Mouse (Mus musculus) E14TG2a.4 (cell line): ENCODE results near the gene Lims1.

Experiments used
- CTCF ChIP-seq: conservative IDR thresholded peaks from 2 replicates; pipeline ENCODE4 v1.5.1; 2014; ENCODE audit warnings: low read length
- NANOG ChIP-seq: IDR thresholded peaks from 2 replicates; pipeline ENCODE4 v1.6.1; 2014; ENCODE audit warnings: borderline replicate concordance, low read length, mixed read lengths

DNA sequence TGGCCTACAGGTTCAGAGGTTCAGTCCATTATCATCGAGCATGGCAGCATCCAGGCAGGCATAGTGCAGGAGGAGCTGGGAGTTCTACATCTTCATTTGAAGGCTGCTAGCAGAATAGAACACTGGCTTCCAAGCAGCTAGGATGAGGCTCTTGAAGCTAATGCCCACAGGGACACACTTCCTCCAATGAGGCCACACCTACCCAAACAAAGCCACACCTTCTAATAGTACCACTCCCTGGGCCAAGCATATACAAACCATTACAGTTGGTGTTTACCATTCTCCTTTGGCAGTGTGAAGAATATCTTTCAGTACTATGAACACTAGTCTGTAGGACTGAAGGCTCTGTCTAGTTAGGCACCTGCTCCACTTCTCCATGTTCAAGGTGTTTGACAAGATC, 136.6 kb downstream of the Lims1 start:
- TF ChIP-seq CTCF (no peak), NANOG (no peak)
